Mouse (Mus musculus) heart, adult 2 months (tissue): ENCODE measurements around the gene Rab6b.

Experiments
- CTCF ChIP-seq: fragments of 200-600 bp; IDR thresholded peaks from 2 replicates; pipeline ENCODE4 v1.8.1; 2022; ENCODE audit warnings: antibody characterized with exemption, mild to moderate bottlenecking, moderate library complexity
- EP300 ChIP-seq: fragments of 200-500 bp; IDR thresholded peaks from 2 replicates; pipeline ENCODE4 v1.6.1; 2011; ENCODE audit warnings: low read depth, low read length, control low read depth; ENCODE audit not compliant: insufficient read depth
- POLR2A ChIP-seq: fragments of 200-500 bp; IDR thresholded peaks from 2 replicates; pipeline ENCODE4 v1.6.1; 2011; ENCODE audit warnings: mild to moderate bottlenecking, low read depth, low read length, control low read depth; ENCODE audit not compliant: insufficient read depth

- no peak for TF ChIP-seq CTCF
- no peak for TF ChIP-seq POLR2A
- no peak for TF ChIP-seq EP300
Observed at GRCm38 (mm10) chr9:103208802-103209423, 97.3 kb downstream of the Rab6b start.
